Mouse (Mus musculus): ENCODE measurements around the gene Gm45021. TPM values are rescaled to one million over a fixed set of nuclear protein-coding genes. Genes with fewer than 3 reads are reported as not detected.
"Not testable (repeated sequence)": the region's sequence is repeated elsewhere in the genome, so short reads cannot be mapped to it uniquely, and the experiment has no call there.

Gene Gm45021
- total RNA-seq, 2 experiments from 2014 or later, result not detected

- peak; percentile 70 for ATAC-seq (replicated peaks; ENCODE audit: low FRiP score, poor library complexity, severe bottlenecking)
Measured at GRCm38 (mm10) chr6:48602080-48602741, 12.8 kb downstream of the Gm45021 start.

GRCm38 (mm10) chr6:48608124-48608523, 18.7 kb downstream of the Gm45021 start:
- no peak for ATAC-seq (replicated peaks; ENCODE audit: low FRiP score, poor library complexity, severe bottlenecking)

- no peak for ATAC-seq (replicated peaks; ENCODE audit: low FRiP score, poor library complexity, severe bottlenecking)
Measured at GRCm38 (mm10) chr6:48609512-48609911, 20.1 kb downstream of the Gm45021 start.

GRCm38 (mm10) chr6:48610657-48611056, 21.2 kb downstream of the Gm45021 start:
- no peak for ATAC-seq (replicated peaks; ENCODE audit: low FRiP score, poor library complexity, severe bottlenecking)

- ATAC-seq (replicated peaks; ENCODE audit: low FRiP score, poor library complexity, severe bottlenecking), result no peak
Measured at GRCm38 (mm10) chr6:48613464-48613863, 24.1 kb downstream of the Gm45021 start.

- no peak for ATAC-seq (replicated peaks; ENCODE audit: low FRiP score, poor library complexity, severe bottlenecking)
Measured at GRCm38 (mm10) chr6:48614756-48615155, 25.3 kb downstream of the Gm45021 start.

- no peak for ATAC-seq (replicated peaks; ENCODE audit: low FRiP score, poor library complexity, severe bottlenecking)
Measured at GRCm38 (mm10) chr6:48620031-48620430, 30.6 kb downstream of the Gm45021 start.

DNA sequence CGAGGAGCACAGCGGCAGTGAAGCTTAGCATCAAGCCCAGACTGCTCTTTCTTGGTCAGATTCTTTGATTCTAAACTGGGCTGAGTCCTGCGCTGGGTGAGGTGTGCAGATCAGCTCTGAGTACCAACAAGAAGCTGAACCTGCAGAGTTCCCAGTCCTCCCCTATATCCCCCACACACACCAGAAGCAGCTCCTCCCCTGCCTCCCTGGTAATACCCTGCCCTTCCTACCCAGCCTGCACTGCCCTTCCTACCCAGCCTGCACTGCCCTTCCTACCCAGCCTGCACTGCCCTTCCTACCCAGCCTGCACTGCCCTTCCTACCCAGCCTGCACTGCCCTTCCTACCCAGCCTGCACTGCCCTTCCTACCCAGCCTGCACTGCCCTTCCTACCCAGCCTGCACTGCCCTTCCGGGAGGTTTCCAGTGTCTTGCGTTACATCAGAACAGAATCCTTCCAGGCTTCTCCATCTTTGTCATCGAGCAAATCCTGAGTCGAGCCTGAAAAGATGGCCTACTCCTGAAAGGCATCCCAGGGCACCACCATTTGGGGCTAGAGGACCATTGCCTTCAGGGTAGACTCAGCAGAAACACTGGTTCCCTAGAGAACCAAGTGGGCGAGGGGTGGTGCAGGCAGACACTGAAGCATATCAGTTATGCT, 32.9 kb downstream of the Gm45021 start:
- ATAC-seq (replicated peaks; ENCODE audit: low FRiP score, poor library complexity, severe bottlenecking), result not testable (repeated sequence)

- ATAC-seq (replicated peaks; ENCODE audit: low FRiP score, poor library complexity, severe bottlenecking), result no peak
Measured at GRCm38 (mm10) chr6:48623460-48623859, 34.0 kb downstream of the Gm45021 start.

DNA sequence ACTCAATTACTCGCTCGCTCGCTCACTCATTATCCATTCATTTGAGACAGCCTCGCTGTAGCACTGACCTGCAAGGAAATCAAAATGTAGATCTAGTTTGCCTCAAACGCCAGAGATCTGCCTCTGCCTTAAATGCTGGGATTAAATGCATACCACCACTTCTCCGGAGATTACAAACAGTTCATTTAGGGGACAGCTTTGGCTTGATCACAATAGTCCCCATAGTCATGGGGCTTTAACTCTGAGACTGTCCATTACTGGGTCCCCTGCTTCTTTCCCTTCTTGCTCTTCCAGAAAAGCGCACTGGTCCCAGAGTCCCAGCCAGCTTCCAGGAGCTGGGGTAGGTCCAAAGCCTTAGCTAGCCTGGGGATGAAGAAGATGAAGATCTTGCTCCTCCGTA, 37.1 kb downstream of the Gm45021 start, which contains the start of gene AI854703:
AI854703 (plus strand) TSS at position 301 of the 400 bp plus-strand sequence.
- no peak for ATAC-seq (replicated peaks; ENCODE audit: low FRiP score, poor library complexity, severe bottlenecking)

- ATAC-seq (replicated peaks; ENCODE audit: low FRiP score, poor library complexity, severe bottlenecking), result no peak
Measured at GRCm38 (mm10) chr6:48626984-48627383, 37.6 kb downstream of the Gm45021 start.

GRCm38 (mm10) chr6:48627511-48627924, 38.1 kb downstream of the Gm45021 start:
- no peak for ATAC-seq (replicated peaks; ENCODE audit: low FRiP score, poor library complexity, severe bottlenecking)

- ATAC-seq (replicated peaks; ENCODE audit: low FRiP score, poor library complexity, severe bottlenecking), result no peak
Measured at GRCm38 (mm10) chr6:48628377-48628776, 39.0 kb downstream of the Gm45021 start.

- no peak for ATAC-seq (replicated peaks; ENCODE audit: low FRiP score, poor library complexity, severe bottlenecking)
Measured at GRCm38 (mm10) chr6:48628808-48629660, 39.6 kb downstream of the Gm45021 start.

GRCm38 (mm10) chr6:48629661-48630034, 40.2 kb downstream of the Gm45021 start:
- no peak for ATAC-seq (replicated peaks; ENCODE audit: low FRiP score, poor library complexity, severe bottlenecking)

DNA sequence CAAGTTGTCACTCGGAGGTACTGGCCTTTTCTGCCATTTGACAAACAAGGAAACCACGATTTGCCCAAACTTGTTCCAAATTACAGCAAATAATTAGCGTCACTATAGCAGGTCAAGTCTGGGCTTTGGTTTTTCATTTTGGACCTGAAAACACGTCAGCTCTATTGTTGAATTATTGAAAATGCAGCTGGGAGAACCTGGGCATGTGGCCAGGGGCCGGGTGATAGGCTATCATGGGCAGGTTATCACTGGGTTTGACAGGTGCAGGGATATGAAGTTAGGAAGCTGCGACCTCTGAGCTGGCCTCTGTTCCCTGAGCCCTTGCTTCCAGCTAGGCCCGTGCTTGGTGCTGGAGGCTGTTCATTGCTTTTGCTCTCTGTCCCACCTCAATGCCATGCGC, 41.4 kb downstream of the Gm45021 start:
- ATAC-seq (replicated peaks; ENCODE audit: low FRiP score, poor library complexity, severe bottlenecking), result no peak

- ATAC-seq (replicated peaks; ENCODE audit: low FRiP score, poor library complexity, severe bottlenecking), result no peak
Measured at GRCm38 (mm10) chr6:48635105-48635504, 45.7 kb downstream of the Gm45021 start.

DNA sequence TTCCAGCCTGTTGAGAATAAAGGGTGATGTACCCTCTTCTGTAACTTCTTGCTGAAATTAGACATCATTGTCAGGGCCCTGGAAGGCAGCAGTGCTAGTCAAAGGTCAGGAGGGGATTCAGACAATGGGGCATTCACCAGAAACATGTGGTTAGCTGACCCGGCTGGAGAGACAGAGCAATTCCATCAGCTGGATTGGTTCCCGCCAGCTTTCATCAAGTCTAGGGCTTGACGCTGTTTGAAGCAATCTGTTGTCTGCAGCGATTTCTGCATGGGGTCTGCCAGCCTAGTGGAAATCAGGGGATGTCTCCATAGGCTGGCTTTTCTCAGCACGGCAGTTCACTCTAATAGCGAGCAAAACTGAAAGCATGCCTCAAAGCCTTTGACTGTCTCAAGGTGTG, 47.1 kb downstream of the Gm45021 start:
- no peak for ATAC-seq (replicated peaks; ENCODE audit: low FRiP score, poor library complexity, severe bottlenecking)

DNA sequence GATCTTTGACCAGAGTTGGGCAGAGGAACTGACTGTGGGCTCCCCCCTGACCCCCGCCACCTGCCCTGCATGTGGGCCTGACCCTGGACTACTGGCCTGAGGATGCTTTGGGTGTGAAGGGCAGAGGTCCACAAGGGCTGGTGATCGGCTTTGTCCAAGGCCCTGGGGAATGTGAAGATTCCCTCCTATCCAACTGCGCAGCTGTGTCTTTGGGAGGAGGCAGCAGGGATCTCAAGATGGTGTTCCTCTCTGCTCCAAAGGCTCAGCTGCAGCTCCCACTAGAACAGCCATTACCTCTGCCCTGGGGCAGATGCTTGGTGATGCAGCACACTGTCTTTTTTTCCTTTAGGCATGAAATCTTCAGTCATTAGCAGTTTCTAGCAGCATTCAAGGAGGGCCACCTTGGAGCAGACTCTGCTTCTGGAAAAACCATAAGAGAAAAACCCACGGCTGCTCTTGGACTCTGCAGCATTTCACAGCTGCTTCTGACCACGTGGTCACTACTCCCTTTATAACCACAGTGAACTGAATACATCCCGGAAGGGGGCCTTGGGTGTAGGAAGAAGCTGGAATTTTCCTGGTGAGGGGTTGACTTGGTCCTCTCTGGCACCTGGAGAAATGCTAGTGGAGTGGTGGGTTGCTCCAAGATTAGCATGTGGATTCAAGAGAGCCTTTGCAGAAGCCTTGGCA, 48.5 kb downstream of the Gm45021 start:
- no peak for ATAC-seq (replicated peaks; ENCODE audit: low FRiP score, poor library complexity, severe bottlenecking)

- no peak for ATAC-seq (replicated peaks; ENCODE audit: low FRiP score, poor library complexity, severe bottlenecking)
Measured at GRCm38 (mm10) chr6:48638553-48638952, 49.1 kb downstream of the Gm45021 start.
